Mouse (Mus musculus): ENCODE results near the gene Chmp4b.

DNA sequence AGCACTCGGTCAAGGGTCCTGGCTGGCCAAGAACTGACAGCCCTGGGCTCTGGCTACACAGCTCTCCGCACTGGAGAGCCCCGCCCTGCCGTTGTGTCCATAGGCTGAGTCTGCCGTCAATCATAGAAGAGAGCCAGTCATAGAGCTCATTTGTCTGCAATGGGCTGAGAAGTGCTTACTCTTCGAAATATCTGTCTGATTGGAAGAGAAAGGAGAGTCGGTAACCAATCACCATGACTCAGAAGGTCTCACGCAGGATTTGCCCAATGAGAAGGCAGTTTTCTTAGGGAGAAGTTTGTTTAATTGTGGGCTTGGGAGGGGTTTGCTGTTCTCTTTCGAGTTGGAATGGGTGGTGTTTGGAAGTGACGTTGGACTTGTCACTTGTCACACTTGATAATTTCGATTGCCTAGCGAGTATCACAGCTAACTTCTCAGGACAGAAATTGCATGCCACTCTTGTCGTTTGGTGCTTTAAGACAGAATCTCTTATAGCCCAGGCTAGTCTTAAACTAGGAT lies 47.8 kb upstream of the Chmp4b start, which contains the start of gene Pxmp4:
- peak; percentile 78 for TF ChIP-seq POLR2A (IDR thresholded peaks at IDR 0.05; ENCODE audit: low read depth, low read length)
- TF ChIP-seq CTCF (conservative IDR thresholded peaks at IDR 0.05; ENCODE audit: insufficient read depth, insufficient read length, low read depth, low read length) = no peak

Measured in kidney, adult 2 months (tissue).